12 mouse cellular contexts compared by ENCODE assay signal in the genomic region with DNA sequence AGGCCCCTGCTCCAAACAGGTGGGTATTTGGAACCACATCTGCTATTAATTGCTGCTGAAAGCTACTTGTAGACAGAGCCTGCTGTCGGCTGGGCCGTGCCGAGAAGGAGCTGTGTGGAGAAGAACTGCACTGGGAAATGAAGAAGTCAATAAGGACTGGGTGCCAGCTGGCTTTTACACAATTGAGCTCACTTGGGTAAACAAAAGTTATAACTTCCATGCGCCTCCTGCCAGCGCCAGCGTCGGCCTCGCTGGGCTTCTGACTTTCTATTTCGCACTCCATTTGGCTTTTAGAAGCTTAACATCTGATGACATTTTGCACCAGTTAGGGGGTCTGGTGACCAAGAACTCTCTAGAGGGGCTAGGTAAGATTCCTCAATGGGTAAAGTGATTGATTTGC.
DNase-seq lines count a peak whose midpoint lies in the region; ATAC-seq lines count a peak whose summit lies in the region.
"Had no signal": no experiment of that assay in that cellular context is flagged by ENCODE, and none has a peak within 500 bp of the region (broad histone marks: within the 10 kb centered on the region; RNA-seq: fewer than 3 reads in every experiment).

No protein-coding gene starts in this region.

- H3K36me3 ChIP-seq in heart, embryonic 11.5 days (ENCODE audit: control insufficient read depth, insufficient read depth, low read length), result no peaks in the 10 kb centered on the region
- no peaks in the 10 kb centered on the region for H3K36me3 ChIP-seq in neural tube, embryonic 15.5 days
- H3K36me3 ChIP-seq: heart, embryonic 15.5 days had no signal

- H3K9me3 ChIP-seq in heart, embryonic 11.5 days (replicated peaks; ENCODE audit: control insufficient read depth, low read length), result no peaks in the 10 kb centered on the region
- no peaks in the 10 kb centered on the region for H3K9me3 ChIP-seq in neural tube, embryonic 15.5 days (replicated peaks)
- H3K9me3 ChIP-seq: heart, embryonic 15.5 days had no signal

- peaks cover 3% of the 10 kb centered on the region; the same call in 1 of the 2 replicates for H3K4me1 ChIP-seq in heart, embryonic 11.5 days (ENCODE audit: control insufficient read depth, insufficient read depth, low read length)
- H3K4me1 ChIP-seq in neural tube, embryonic 15.5 days, result peaks cover 8% of the 10 kb centered on the region; the same call in 1 of the 2 replicates
- H3K4me1 ChIP-seq: heart, embryonic 15.5 days had no signal

- ATAC-seq in heart, embryonic 11.5 days (replicated peaks; ENCODE audit: insufficient number of reproducible peaks, low FRiP score, low TSS enrichment), result no peak
- no peak for ATAC-seq in neural tube, embryonic 15.5 days (ENCODE audit: low FRiP score)

- no peaks in the 10 kb centered on the region for H3K27me3 ChIP-seq in heart, embryonic 11.5 days (ENCODE audit: control insufficient read depth, insufficient read depth, low read length)
- no peaks in the 10 kb centered on the region for H3K27me3 ChIP-seq in neural tube, embryonic 15.5 days (replicated peaks)
- H3K27me3 ChIP-seq: heart, embryonic 15.5 days had no signal

- H3K27ac ChIP-seq in heart, embryonic 11.5 days (ENCODE audit: low read depth, low read length), result no peak overlapping the region
- no peak overlapping the region for H3K27ac ChIP-seq in neural tube, embryonic 15.5 days (replicated peaks)
- H3K27ac ChIP-seq: heart, embryonic 15.5 days; stomach, postnatal 0 days had no signal

- intact Hi-C loops in heart, postnatal 14 days (cut with DNase I), result no loop called here

- no peak overlapping the region for H3K4me2 ChIP-seq in heart, embryonic 11.5 days
- H3K4me2 ChIP-seq in neural tube, embryonic 15.5 days, result no peak overlapping the region
- H3K4me2 ChIP-seq: heart, embryonic 15.5 days had no signal

- WGBS in heart, embryonic 11.5 days (ENCODE audit: insufficient replicate concordance), result 74% methylated on average over 9 of the region's 9 CpGs
- WGBS in neural tube, embryonic 15.5 days, result 61% methylated on average over 9 of the region's 9 CpGs

- DNase-seq in heart, adult 18-20 months, result peak; percentile 31 to 38
- peak; percentile 4 for DNase-seq in ovary, postnatal 36 days (ENCODE audit: low spot score)
- no peak for DNase-seq in ovary, adult 18-20 months (ENCODE audit: low spot score)
- peak; percentile 10 to 35 for DNase-seq in heart, postnatal 14 days
- peak; percentile 35 to 46 for DNase-seq in lung, postnatal 4 days
- DNase-seq in testis, postnatal 14 days (ENCODE audit: low spot score), result no peak
- DNase-seq: kidney, adult 11 months; right cerebral cortex, adult 18-20 months had no signal

- H3K9ac ChIP-seq in heart, embryonic 11.5 days (ENCODE audit: low read depth, low read length), result no peak overlapping the region
- no peak overlapping the region for H3K9ac ChIP-seq in neural tube, embryonic 15.5 days (replicated peaks)
- H3K9ac ChIP-seq: heart, embryonic 15.5 days had no signal

- no peak overlapping the region for H3K4me3 ChIP-seq in heart, embryonic 11.5 days (ENCODE audit: low read depth, low read length)
- no peak overlapping the region for H3K4me3 ChIP-seq in neural tube, embryonic 15.5 days (replicated peaks)
- H3K4me3 ChIP-seq: heart, embryonic 15.5 days had no signal

Comparison
In these comparisons a context has a peak if more than half of its experiments do, and no peak if none do; other contexts are left out.
1. DNase-seq: peak in heart, adult 18-20 months (2 of 2), ovary, postnatal 36 days (single experiment), heart, postnatal 14 days (2 of 2) and lung, postnatal 4 days (2 of 2); none in ovary, adult 18-20 months (single experiment) and testis, postnatal 14 days (single experiment).